Mouse (Mus musculus) 3T3-L1 (cell line): ENCODE data around the gene Nxpe5.

Experiments
- DNase-seq: peaks from one replicate; pipeline ENCODE4 v3.0.0-alpha.2; 2015; ENCODE audit warnings: low read depth, low spot score

Gene Nxpe5

GRCm38 (mm10) chr5:138253061-138253460, 27.4 kb downstream of the Nxpe5 start:
- DNase-seq: no peak

- DNase-seq: peak; percentile 100
Observed at GRCm38 (mm10) chr5:138255353-138256093, 29.8 kb downstream of the Nxpe5 start, which contains the start of gene Lamtor4. Gene Lamtor4 (plus strand): TSS chr5:138255482.

- no peak for DNase-seq
Observed at GRCm38 (mm10) chr5:138256094-138256467, 30.4 kb downstream of the Nxpe5 start.

- peak; percentile 52 for DNase-seq
Observed at GRCm38 (mm10) chr5:138256966-138257584, 31.4 kb downstream of the Nxpe5 start.

GRCm38 (mm10) chr5:138257585-138257978, 31.9 kb downstream of the Nxpe5 start:
- DNase-seq: no peak

- no peak for DNase-seq
Observed at GRCm38 (mm10) chr5:138258078-138258477, 32.4 kb downstream of the Nxpe5 start.

- no peak for DNase-seq
Observed at GRCm38 (mm10) chr5:138258542-138258941, 32.8 kb downstream of the Nxpe5 start.

GRCm38 (mm10) chr5:138258993-138259392, 33.3 kb downstream of the Nxpe5 start:
- DNase-seq: no peak

GRCm38 (mm10) chr5:138260051-138260450, 34.4 kb downstream of the Nxpe5 start:
- DNase-seq: no peak

- DNase-seq: no peak
Observed at GRCm38 (mm10) chr5:138260834-138261233, 35.1 kb downstream of the Nxpe5 start.

- DNase-seq: no peak
Observed at GRCm38 (mm10) chr5:138262001-138262400, 36.3 kb downstream of the Nxpe5 start.

GRCm38 (mm10) chr5:138262582-138263240, 37.0 kb downstream of the Nxpe5 start:
- DNase-seq: peak; percentile 39

- peak; percentile 99 for DNase-seq
Observed at GRCm38 (mm10) chr5:138263260-138264206, 37.8 kb downstream of the Nxpe5 start, which contains the start of gene BC037034. Gene BC037034 (minus strand): TSS chr5:138264033.

- no peak for DNase-seq
Observed at GRCm38 (mm10) chr5:138264207-138264578, 38.5 kb downstream of the Nxpe5 start.

- no peak for DNase-seq
Observed at GRCm38 (mm10) chr5:138265712-138266111, 40.0 kb downstream of the Nxpe5 start.

GRCm38 (mm10) chr5:138267114-138267513, 41.4 kb downstream of the Nxpe5 start:
- no peak for DNase-seq

- no peak for DNase-seq
Observed at GRCm38 (mm10) chr5:138268980-138269379, 43.3 kb downstream of the Nxpe5 start.

- no peak for DNase-seq
Observed at GRCm38 (mm10) chr5:138271232-138271631, 45.5 kb downstream of the Nxpe5 start.

GRCm38 (mm10) chr5:138272409-138272923, 46.8 kb downstream of the Nxpe5 start, which contains the start of gene Gal3st4:
Gene Gal3st4 (minus strand): TSS chr5:138272840.
- DNase-seq: no peak

- no peak for DNase-seq
Observed at GRCm38 (mm10) chr5:138274186-138274585, 48.5 kb downstream of the Nxpe5 start.
